Mouse (Mus musculus): ENCODE measurements around the gene Rnf103. TPM values are rescaled to one million over a fixed set of nuclear protein-coding genes. Genes with fewer than 3 reads are reported as not detected.

Rnf103 gene
- polyA plus RNA-seq, 1 experiment from 2014 or later: 16.7 TPM

DNA sequence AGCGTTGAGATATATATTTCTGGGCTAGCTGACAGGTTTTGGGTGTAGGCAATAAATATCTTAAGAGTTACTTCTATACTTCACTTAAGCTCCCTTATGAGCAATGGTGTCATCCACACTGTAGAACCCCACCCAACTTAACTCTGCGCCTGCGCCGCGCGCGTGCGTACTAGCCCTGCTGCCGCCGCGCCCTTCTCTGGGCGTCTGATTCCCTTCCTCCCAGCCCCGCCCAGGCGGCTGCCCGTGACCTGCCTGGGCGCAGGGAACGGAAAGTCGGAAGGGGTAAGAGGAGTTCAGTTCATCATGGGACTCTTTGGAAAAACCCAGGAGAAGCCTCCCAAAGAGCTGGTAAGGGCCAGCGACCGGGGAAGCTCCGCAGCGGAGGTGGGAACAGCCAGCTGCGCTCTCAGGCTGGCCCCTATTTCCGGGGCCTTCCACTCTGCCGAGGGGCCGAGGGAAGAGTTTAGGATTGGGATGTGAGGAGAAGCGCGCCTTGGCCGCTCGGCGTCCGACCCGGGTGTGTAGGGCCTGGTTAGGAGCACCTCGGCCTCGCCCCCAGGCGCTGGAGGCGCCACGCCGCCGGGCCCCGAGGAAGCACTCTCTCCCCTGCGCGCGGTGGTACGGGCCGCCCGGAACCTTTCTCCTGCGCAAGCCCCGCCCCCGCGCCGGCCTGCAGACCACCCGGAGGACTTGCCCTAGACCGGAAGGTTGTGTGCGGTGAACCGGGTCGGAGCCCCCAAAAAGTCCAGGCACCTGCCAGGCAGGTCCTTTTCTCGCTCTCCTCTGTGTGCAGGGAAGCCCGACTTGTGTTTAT is 50.2 kb downstream of the Rnf103 start, which contains the start of gene Chmp3:
Gene Chmp3, plus strand, starts transcription at position 112 of the 814 bp plus-strand sequence.
- WGBS: under 1% methylated on average over 59 of the region's 59 CpGs
- ATAC-seq (replicated peaks; ENCODE audit: low FRiP score): peak; percentile 98
- peak within 1 kb of the TSS; percentile 96 for H3K9ac ChIP-seq
- H3K9me3 ChIP-seq (replicated peaks): no peaks in the 10 kb centered on the region
- no peaks in the 10 kb centered on the region for H3K27me3 ChIP-seq
- H3K4me2 ChIP-seq: peak within 1 kb of the TSS; percentile 67
- H3K36me3 ChIP-seq: peaks cover 4% of the 10 kb centered on the region; the same call in 1 of the 2 replicates
- H3K4me3 ChIP-seq (replicated peaks): peak within 1 kb of the TSS; percentile 84
- peak within 1 kb of the TSS; percentile 100 for H3K27ac ChIP-seq
- peaks cover 7% of the 10 kb centered on the region; the same call in 1 of the 2 replicates for H3K4me1 ChIP-seq

GRCm38 (mm10) chr6:71555507-71555951 is 61.8 kb downstream of the Rnf103 start:
- H3K9ac ChIP-seq: no peak overlapping the region
- H3K27me3 ChIP-seq: no peaks in the 10 kb centered on the region
- H3K4me1 ChIP-seq: no peaks in the 10 kb centered on the region
- no peak for ATAC-seq (replicated peaks; ENCODE audit: low FRiP score)
- no peak overlapping the region for H3K27ac ChIP-seq
- 88% methylated on average over 2 of the region's 2 CpGs for WGBS
- no peak overlapping the region for H3K4me2 ChIP-seq
- H3K4me3 ChIP-seq (replicated peaks): no peak overlapping the region
- peaks cover 19% of the 10 kb centered on the region; the same call in 1 of the 2 replicates for H3K36me3 ChIP-seq
- H3K9me3 ChIP-seq (replicated peaks): no peaks in the 10 kb centered on the region

- ATAC-seq (replicated peaks; ENCODE audit: low FRiP score): no peak
- no peaks in the 10 kb centered on the region for H3K9me3 ChIP-seq (replicated peaks)
- WGBS: 91% methylated on average over 2 of the region's 2 CpGs
- no peak overlapping the region for H3K27ac ChIP-seq
- peaks cover 29% of the 10 kb centered on the region for H3K36me3 ChIP-seq
- no peaks in the 10 kb centered on the region for H3K27me3 ChIP-seq
- H3K4me1 ChIP-seq: no peaks in the 10 kb centered on the region
- no peak overlapping the region for H3K4me2 ChIP-seq
- no peak overlapping the region for H3K9ac ChIP-seq
- H3K4me3 ChIP-seq (replicated peaks): no peak overlapping the region
These were observed 63.1 kb downstream of the Rnf103 start for GRCm38 (mm10) chr6:71556826-71557225.

Other genes with a start within 250 kb of the Rnf103 start
- 54.4 and 56.0 TPM in 2 replicates for gene Krcc1, start 222.2 kb upstream of the Rnf103 start, polyA plus RNA-seq (2015; fragmentation: Nextera tagmentation; extraction: Ambion mirVana)
- gene Smyd1, start 171.7 kb upstream of the Rnf103 start, polyA plus RNA-seq (2015; fragmentation: Nextera tagmentation; extraction: Ambion mirVana): 0.82 and 1.7 TPM in 2 replicates
- 0.13 TPM in 1 of 2 replicates, not detected in the other for gene Cd8b1, start 171.1 kb upstream of the Rnf103 start, polyA plus RNA-seq (2015; fragmentation: Nextera tagmentation; extraction: Ambion mirVana)
- gene Cd8a, start 120.5 kb upstream of the Rnf103 start, polyA plus RNA-seq (2015; fragmentation: Nextera tagmentation; extraction: Ambion mirVana): 0.09 and 0.13 TPM in 2 replicates
- 14.1 and 14.7 TPM in 2 replicates for gene Rmnd5a, start 53.3 kb upstream of the Rnf103 start, polyA plus RNA-seq (2015; fragmentation: Nextera tagmentation; extraction: Ambion mirVana)
- 62.3 and 67.2 TPM in 2 replicates for gene Chmp3, start 49.9 kb downstream of the Rnf103 start, polyA plus RNA-seq (2015; fragmentation: Nextera tagmentation; extraction: Ambion mirVana)
- gene Kdm3a, start 139.1 kb downstream of the Rnf103 start, polyA plus RNA-seq (2015; fragmentation: Nextera tagmentation; extraction: Ambion mirVana): 47.3 and 51.7 TPM in 2 replicates
- 13.2 and 15.0 TPM in 2 replicates for gene Reep1, start 213.7 kb downstream of the Rnf103 start, polyA plus RNA-seq (2015; fragmentation: Nextera tagmentation; extraction: Ambion mirVana)